ENCODE assay signal across 9 mouse cellular contexts in the genomic region with DNA sequence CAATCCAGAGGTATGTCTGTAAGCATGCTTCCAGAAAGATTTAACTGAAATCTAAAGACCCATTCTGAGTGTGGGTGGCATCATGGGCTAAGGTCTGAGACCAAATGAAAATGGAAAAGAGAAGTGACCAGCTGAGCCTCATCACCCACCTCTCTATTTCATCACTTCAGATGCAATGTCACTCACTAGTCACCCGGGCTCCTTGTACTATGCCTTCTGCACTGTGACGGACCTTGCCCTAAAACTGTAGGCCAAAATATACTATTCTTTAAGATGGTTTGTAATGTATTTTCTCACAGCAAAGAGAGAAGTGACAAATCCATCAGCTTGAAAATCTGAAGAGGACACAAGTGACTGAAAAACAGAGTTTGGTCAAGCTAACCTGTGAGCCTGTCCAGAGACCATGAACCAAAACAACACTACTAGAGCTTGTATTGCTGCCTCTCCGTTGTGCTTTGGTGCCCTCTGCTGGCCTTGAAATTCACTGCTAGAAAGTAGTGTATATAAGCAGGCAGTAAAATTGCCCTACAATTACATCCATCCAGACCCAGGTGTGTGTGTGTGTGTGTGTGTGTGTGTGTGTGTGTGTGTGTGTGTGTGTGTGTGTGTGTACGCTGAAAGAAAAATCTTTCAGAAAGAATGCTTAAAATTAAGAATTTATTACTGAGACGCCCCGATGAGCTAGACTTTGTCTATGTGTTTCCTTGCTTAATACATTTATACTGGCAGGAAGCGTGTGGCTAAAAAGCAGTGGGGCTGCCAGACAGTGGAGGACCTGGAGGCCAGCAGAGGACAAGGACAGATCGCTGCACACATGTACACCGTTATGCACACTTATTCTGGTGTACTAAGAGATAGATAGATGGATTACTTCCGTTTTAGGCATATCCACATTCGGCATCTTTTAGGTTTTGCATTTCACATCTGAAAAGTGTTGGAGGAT. TPM values are rescaled to one million over a fixed set of nuclear protein-coding genes. Genes with fewer than 3 reads are reported as not detected.
DNase-seq lines count a peak whose midpoint lies in the region; ATAC-seq and TF ChIP-seq lines count a peak whose summit lies in the region.
"Had no signal": no experiment of that assay in that cellular context is flagged by ENCODE, and none has a peak within 500 bp of the region (broad histone marks: within the 10 kb centered on the region; RNA-seq: fewer than 3 reads in every experiment).

No protein-coding gene starts in this region.

- TF ChIP-seq CTCF in cortical plate, adult 2 months (IDR thresholded peaks at IDR 0.05; ENCODE audit: extremely low read depth, insufficient read depth, low read length), result peak; percentile 86

- no peak overlapping the region for H3K4me2 ChIP-seq in midbrain, embryonic 13.5 days (replicated peaks)

- H3K4me3 ChIP-seq in cortical plate, adult 2 months (ENCODE audit: insufficient read depth, low read length), result no peak overlapping the region
- no peak overlapping the region for H3K4me3 ChIP-seq in midbrain, embryonic 13.5 days (replicated peaks)

- H3K27ac ChIP-seq in cortical plate, adult 2 months (ENCODE audit: insufficient read depth, low read length), result no peak overlapping the region
- H3K27ac ChIP-seq in midbrain, embryonic 13.5 days, result no peak overlapping the region

- 0 out of 2 replicates have a peak, but pooled peaks cover under 1% of the 10 kb centered on the region for H3K9me3 ChIP-seq in midbrain, embryonic 13.5 days

- intact Hi-C loops in heart, postnatal 25 days (cut with DNase I), result loop anchor here (2.0 to 5.0 kb wide), 3 partner anchors 811 to 1442 kb away; no protein-coding TSS in a partner anchor
- intact Hi-C loops in left cerebral cortex, postnatal 25 days (cut with DNase I), result loop anchor here (2.0 to 10.0 kb wide), 3 partner anchors 274 to 1174 kb away; no protein-coding TSS in a partner anchor

- no peaks in the 10 kb centered on the region for H3K27me3 ChIP-seq in midbrain, embryonic 13.5 days
- no peaks in the 10 kb centered on the region; the same call in 1 of the 2 replicates for H3K27me3 ChIP-seq in splenic B cell, adult 2 months (ENCODE audit: control insufficient read depth, insufficient read depth, low read length, poor library complexity, severe bottlenecking)

- peak; percentile 85 for ATAC-seq in midbrain, embryonic 13.5 days

- no peak overlapping the region for H3K9ac ChIP-seq in midbrain, embryonic 13.5 days (replicated peaks)

- DNase-seq in heart, adult 18-20 months, result peak; percentile 31 to 89
- no peak for DNase-seq in heart, postnatal 25 days (ENCODE audit: low spot score)
- peak; percentile 89 for DNase-seq in gastrocnemius, postnatal 10 days
- DNase-seq in kidney, adult 11 months, result peak; percentile 46
- DNase-seq in left cerebral cortex, postnatal 25 days (ENCODE audit: low spot score in 2 of 2), result peak; percentile 78 to 82
- peak; percentile 58 for DNase-seq in splenic B cell, adult 2 months (ENCODE audit: low read depth, low spot score)

- TF ChIP-seq POLR2A in cortical plate, adult 2 months (IDR thresholded peaks at IDR 0.05; ENCODE audit: extremely low read depth, insufficient read depth, low read length), result no peak

- no peaks in the 10 kb centered on the region for H3K36me3 ChIP-seq in midbrain, embryonic 13.5 days
- H3K36me3 ChIP-seq in splenic B cell, adult 2 months (ENCODE audit: control insufficient read depth, insufficient read depth, low read length, poor library complexity, severe bottlenecking), result no peaks in the 10 kb centered on the region

- H3K4me1 ChIP-seq in cortical plate, adult 2 months (ENCODE audit: control insufficient read depth, insufficient read depth, low read length), result no peaks in the 10 kb centered on the region
- H3K4me1 ChIP-seq in midbrain, embryonic 13.5 days (replicated peaks), result peaks cover 12% of the 10 kb centered on the region

- WGBS in midbrain, embryonic 13.5 days, result 71% methylated on average over 11 of the region's 11 CpGs

RNA-seq across cellular contexts. Expression of gene Slc22a22, which starts 31.1 kb away (rescaled TPM):
- total RNA-seq in heart, adult 18-20 months (2021), result not detected
- total RNA-seq in heart, postnatal 25 days (2021), result not detected
- not detected in 2 replicates for polyA plus RNA-seq in cortical plate, adult 2 months (2012; rRNA removed)
- not detected for total RNA-seq in gastrocnemius, postnatal 10 days (2021)
- not detected for total RNA-seq in left cerebral cortex, postnatal 25 days (2021)
- polyA plus RNA-seq in midbrain, embryonic 13.5 days (2015; fragmentation: Nextera tagmentation; extraction: Ambion mirVana), result not detected in 2 replicates
- polyA plus RNA-seq: small intestine, adult 2 months had no signal
